Mouse (Mus musculus) liver, postnatal 0 days (tissue): ENCODE measurements around the gene Creb3l2.

ENCODE experiments used
- CTCF ChIP-seq: sonication (generic); IDR thresholded peaks from 2 replicates; pipeline ENCODE4 v1.5.1; 2016; ENCODE audit warnings: antibody characterized with exemption, low read depth
- EP300 ChIP-seq: IDR thresholded peaks from 2 replicates; pipeline ENCODE4 v1.6.1; 2016; ENCODE audit warnings: antibody characterized with exemption, low read depth, mild to moderate bottlenecking

GRCm38 (mm10) chr6:37297744-37298482 is 144.0 kb downstream of the Creb3l2 start:
- TF ChIP-seq EP300 (no peak), CTCF (no peak)
